Mouse (Mus musculus) MEL (cell line): ENCODE data around the gene Zfp358. TPM values are rescaled to one million over a fixed set of nuclear protein-coding genes. Genes with fewer than 3 reads are reported as not detected.

Experiments
- DNase-seq: peaks from one replicate; pipeline ENCODE4 v3.0.0; 2011; ENCODE audit warnings: low read depth, low spot score
- H3K27ac ChIP-seq: 2 replicates; pipeline ENCODE4 v1.5.1; 2012; ENCODE audit warnings: low read depth, mild to moderate bottlenecking, control low read depth, low read length, moderate library complexity; ENCODE audit not compliant: control insufficient read depth
- H3K27me3 ChIP-seq, 2 experiments: fragments of 150-350 bp in 1 of 2; sonication (generic) in 1 of 2; 2 replicates each; pipeline ENCODE4 v1.6.1; 2012; ENCODE audit warnings: low read length in 2 of 2, mild to moderate bottlenecking in 2 of 2, improper control_type of control experiment in 1 of 2, moderate library complexity in 1 of 2; ENCODE audit not compliant: insufficient read depth in 2 of 2, control insufficient read depth in 1 of 2
- H3K36me3 ChIP-seq, 2 experiments: 2 replicates each; pipeline ENCODE4 v1.6.1; 2012 to 2014; ENCODE audit warnings: low read length in 2 of 2, improper control_type of control experiment in 1 of 2, inconsistent platforms in 1 of 2, mild to moderate bottlenecking in 1 of 2; ENCODE audit not compliant: insufficient read depth in 2 of 2, control insufficient read depth in 1 of 2
- H3K4me1 ChIP-seq, 2 experiments: fragments of 150-350 bp in 1 of 2; sonication (generic) in 1 of 2; 2 replicates each; pipeline ENCODE4 v1.6.1; 2012; ENCODE audit warnings: low read length in 2 of 2, improper control_type of control experiment in 1 of 2, mild to moderate bottlenecking in 1 of 2; ENCODE audit not compliant: insufficient read depth in 2 of 2, control insufficient read depth in 1 of 2
- H3K4me3 ChIP-seq, 2 experiments: fragments of 150-350 bp in 1 of 2; sonication (generic) in 1 of 2; 2 replicates each; pipeline ENCODE4 v1.5.1; 2012; ENCODE audit warnings: low read depth in 2 of 2, low read length in 2 of 2, mild to moderate bottlenecking in 2 of 2, moderate library complexity in 2 of 2, control low read depth in 1 of 2, improper control_type of control experiment in 1 of 2; ENCODE audit not compliant: control insufficient read depth in 1 of 2, insufficient read depth in 1 of 2
- H3K79me2 ChIP-seq: 2 replicates; pipeline ENCODE4 v1.6.1; 2012; ENCODE audit warnings: mild to moderate bottlenecking, low read length, moderate library complexity; ENCODE audit not compliant: control insufficient read depth, poor library complexity, insufficient read depth
- H3K9ac ChIP-seq: 2 replicates; pipeline ENCODE4 v1.6.1; 2012; ENCODE audit warnings: low read depth, mild to moderate bottlenecking, control low read depth, low read length, moderate library complexity; ENCODE audit not compliant: control insufficient read depth, poor library complexity, severe bottlenecking
- H3K9me3 ChIP-seq: fragments of 150-350 bp; sonication (generic); replicated peaks from 2 replicates; pipeline ENCODE4 v1.6.1; 2012; ENCODE audit warnings: mild to moderate bottlenecking, low read length, improper control_type of control experiment, moderate library complexity; ENCODE audit not compliant: insufficient read depth
- BHLHE40 ChIP-seq: IDR thresholded peaks from 2 replicates; pipeline ENCODE4 v1.6.1; 2012; ENCODE audit warnings: low read depth, mild to moderate bottlenecking, inconsistent platforms, low read length, improper control_type of control experiment, borderline replicate concordance
- CTCF ChIP-seq, 3 experiments: IDR thresholded peaks in 2 of 3; conservative IDR thresholded peaks in 1 of 3; 2 replicates each; pipeline ENCODE4 v1.5.1; 2011 to 2012; ENCODE audit warnings: low read length in 3 of 3, low read depth in 2 of 3, mild to moderate bottlenecking in 2 of 3, improper control_type of control experiment in 1 of 3, inconsistent platforms in 1 of 3, mixed read lengths in 1 of 3, moderate library complexity in 1 of 3; ENCODE audit not compliant: control insufficient read depth in 1 of 3, insufficient read depth in 1 of 3, poor library complexity in 1 of 3, severe bottlenecking in 1 of 3
- E2F4 ChIP-seq: IDR thresholded peaks from 2 replicates; pipeline ENCODE4 v1.6.1; 2011; ENCODE audit warnings: low read depth, low read length, improper control_type of control experiment, borderline replicate concordance
- ELF1 ChIP-seq: IDR thresholded peaks from 2 replicates; pipeline ENCODE4 v1.6.1; 2014; ENCODE audit warnings: low read depth, mild to moderate bottlenecking, inconsistent platforms, low read length, improper control_type of control experiment, moderate library complexity
- EP300 ChIP-seq, 2 experiments: IDR thresholded peaks; 2 replicates each; pipeline ENCODE4 v1.6.1; 2011; ENCODE audit warnings: improper control_type of control experiment in 2 of 2, low read length in 2 of 2, low read depth in 1 of 2, mild to moderate bottlenecking in 1 of 2
- GABPA ChIP-seq: IDR thresholded peaks from 2 replicates; pipeline ENCODE4 v1.6.1; 2012; ENCODE audit warnings: low read depth, mild to moderate bottlenecking, inconsistent platforms, low read length, improper control_type of control experiment, moderate library complexity
- GATA1 ChIP-seq: IDR thresholded peaks from 2 replicates; pipeline ENCODE4 v1.6.1; 2011; ENCODE audit warnings: low read depth, low read length, improper control_type of control experiment
- HCFC1 ChIP-seq: IDR thresholded peaks from 2 replicates; pipeline ENCODE4 v1.6.1; 2012; ENCODE audit warnings: low read depth, mild to moderate bottlenecking, inconsistent platforms, low read length, improper control_type of control experiment, moderate library complexity
- JUND ChIP-seq: IDR thresholded peaks from 2 replicates; pipeline ENCODE4 v1.6.1; 2011; ENCODE audit warnings: low read depth, mild to moderate bottlenecking, improper control_type of control experiment, low read length
- KAT2A ChIP-seq: conservative IDR thresholded peaks from 2 replicates; pipeline ENCODE4 v1.6.1; 2012; ENCODE audit warnings: low read depth, low read length, improper control_type of control experiment, inconsistent platforms
- MAZ ChIP-seq: IDR thresholded peaks from 2 replicates; pipeline ENCODE4 v1.6.1; 2012; ENCODE audit warnings: low read depth, mild to moderate bottlenecking, inconsistent platforms, low read length, improper control_type of control experiment
- MYC ChIP-seq: IDR thresholded peaks from 2 replicates; pipeline ENCODE4 v1.6.1; 2011; ENCODE audit warnings: low read depth, mild to moderate bottlenecking, low read length, improper control_type of control experiment, moderate library complexity
- NELFE ChIP-seq: IDR thresholded peaks from 2 replicates; pipeline ENCODE4 v1.6.1; 2011; ENCODE audit warnings: low read depth, low read length, improper control_type of control experiment
- POLR2A ChIP-seq, 2 experiments: IDR thresholded peaks; 2 replicates each; pipeline ENCODE4 v1.6.1; 2011 to 2012; ENCODE audit warnings: low read length in 2 of 2, mild to moderate bottlenecking in 2 of 2, control low read depth in 1 of 2, improper control_type of control experiment in 1 of 2, low read depth in 1 of 2, moderate library complexity in 1 of 2; ENCODE audit not compliant: control insufficient read depth in 1 of 2, insufficient read depth in 1 of 2, poor library complexity in 1 of 2
- POLR2AphosphoS2 ChIP-seq: IDR thresholded peaks from 2 replicates; pipeline ENCODE4 v1.6.1; 2011; ENCODE audit warnings: low read length, improper control_type of control experiment
- POLR2AphosphoS5 ChIP-seq: IDR thresholded peaks from 2 replicates; pipeline ENCODE4 v1.6.1; 2012; ENCODE audit warnings: low read depth, borderline replicate concordance, mild to moderate bottlenecking, inconsistent platforms, low read length, moderate library complexity, mixed read lengths
- RAD21 ChIP-seq: IDR thresholded peaks from 2 replicates; pipeline ENCODE4 v1.6.1; 2011; ENCODE audit warnings: mild to moderate bottlenecking, low read depth, low read length, improper control_type of control experiment
- RCOR1 ChIP-seq: IDR thresholded peaks from 2 replicates; pipeline ENCODE4 v1.6.1; 2012; ENCODE audit warnings: low read depth, mild to moderate bottlenecking, inconsistent platforms, low read length, improper control_type of control experiment
- SIN3A ChIP-seq: IDR thresholded peaks from 2 replicates; pipeline ENCODE4 v1.6.1; 2012; ENCODE audit warnings: low read length, improper control_type of control experiment, inconsistent platforms
- SMC3 ChIP-seq: IDR thresholded peaks from 2 replicates; pipeline ENCODE4 v1.6.1; 2011; ENCODE audit warnings: low read depth, low read length, improper control_type of control experiment
- TBP ChIP-seq: IDR thresholded peaks from 2 replicates; pipeline ENCODE4 v1.8.0; 2011; ENCODE audit warnings: low read depth, low read length, improper control_type of control experiment
- UBTF ChIP-seq: IDR thresholded peaks from 2 replicates; pipeline ENCODE4 v1.6.1; 2012; ENCODE audit warnings: low read depth, mild to moderate bottlenecking, inconsistent platforms, low read length, improper control_type of control experiment, moderate library complexity, borderline replicate concordance; ENCODE audit not compliant: insufficient read depth
- USF1 ChIP-seq: IDR thresholded peaks from 2 replicates; pipeline ENCODE4 v1.6.1; 2014; ENCODE audit warnings: low read depth, mild to moderate bottlenecking, inconsistent platforms, low read length, improper control_type of control experiment, moderate library complexity
- USF2 ChIP-seq, 2 experiments: IDR thresholded peaks; 2 replicates each; pipeline ENCODE4 v1.6.1; 2011 to 2012; ENCODE audit warnings: improper control_type of control experiment in 2 of 2, low read length in 2 of 2, borderline replicate concordance in 1 of 2, inconsistent platforms in 1 of 2, low read depth in 1 of 2, mild to moderate bottlenecking in 1 of 2; ENCODE audit not compliant: insufficient read depth in 1 of 2
- ZC3H11A ChIP-seq: IDR thresholded peaks from 2 replicates; pipeline ENCODE4 v1.6.1; 2012; ENCODE audit warnings: low read depth, mild to moderate bottlenecking, inconsistent platforms, low read length, improper control_type of control experiment
- ZMIZ1 ChIP-seq: IDR thresholded peaks from 2 replicates; pipeline ENCODE4 v1.6.1; 2012; ENCODE audit warnings: low read depth, mild to moderate bottlenecking, inconsistent platforms, low read length, improper control_type of control experiment, moderate library complexity
- polyA plus RNA-seq, 2 experiments: library from polyadenylated mRNA; stranded (reverse) in 1 of 2; unstranded in 1 of 2; fragments of >175 nt in 1 of 2; fragments of >200 nt in 1 of 2; gene quantifications; 2 replicates each; pipeline versions ENCODE4 v1.2.1 to v1.2.4; 2012; ENCODE audit warnings: low replicate concordance in 2 of 2, low read depth in 1 of 2; ENCODE audit not compliant: insufficient read length in 2 of 2, insufficient read depth in 1 of 2, missing spikeins in 1 of 2
- total RNA-seq: library from RNA; depleted of rRNA; stranded (reverse); fragments of 300-350 nt; gene quantifications from 2 replicates; pipeline ENCODE4 v1.2.3, GENCODE M21; 2012; rRNA removed

Zfp358 gene
- total RNA-seq (5.0 and 5.2 TPM in 2 replicates), polyA plus RNA-seq (10 to 100 TPM in 1 of 2 experiments, not detected in 1; 12.0 TPM)

DNA sequence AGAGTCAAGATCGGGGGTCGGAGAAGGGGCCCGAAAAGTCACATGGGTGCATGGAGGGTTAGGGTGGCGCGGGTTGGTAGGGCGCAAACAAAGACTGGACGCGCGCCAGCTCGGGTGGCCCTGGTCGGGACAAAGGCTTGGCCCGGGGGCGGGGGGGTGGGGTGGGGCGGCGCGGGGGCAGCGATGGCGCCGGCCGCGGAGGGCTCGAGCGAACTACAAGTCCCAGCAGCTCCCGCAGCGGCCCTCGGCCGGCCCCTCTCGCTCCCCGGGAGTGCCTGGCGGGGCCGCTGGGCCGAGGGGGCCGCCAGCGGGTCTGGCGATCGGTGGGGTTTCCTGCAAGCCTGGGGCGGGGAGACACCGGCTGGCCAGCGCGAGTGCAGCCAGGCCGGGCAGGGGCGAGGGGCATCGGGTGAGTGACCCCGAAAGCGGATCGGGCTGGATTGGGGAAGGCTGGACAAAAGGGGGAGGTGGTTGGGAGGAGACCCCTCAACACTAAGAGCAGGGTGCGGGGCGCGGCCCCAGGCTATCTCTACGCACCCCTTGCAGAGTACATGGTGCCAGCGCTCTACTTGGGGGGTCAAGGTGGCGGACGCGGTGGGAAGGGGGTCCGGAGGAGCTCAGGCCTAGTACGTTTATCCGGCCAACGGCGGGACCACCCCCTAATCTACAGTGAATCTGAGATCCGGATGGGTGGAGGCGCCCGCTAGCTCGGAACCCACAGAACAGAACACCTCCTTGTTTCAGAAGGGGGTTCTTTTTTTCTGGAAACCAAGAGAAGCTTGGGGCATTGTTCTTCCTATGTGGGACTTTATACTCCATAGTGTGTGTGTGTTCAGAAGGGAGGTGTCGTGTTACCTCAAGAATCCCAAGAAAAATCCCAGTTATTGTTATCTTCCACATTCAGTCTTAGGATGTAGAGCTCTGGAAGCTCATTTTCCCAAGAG is at the start of gene Zfp358:
Zfp358 (plus strand) TSS at position 238 of the 944 bp plus-strand sequence.
- TF ChIP-seq NELFE: peak; percentile 20; the same call in 1 of the 2 replicates
- TF ChIP-seq MAZ: peak; percentile 50; the same call in 1 of the 2 replicates
- TF ChIP-seq RCOR1: no peak
- no peak for TF ChIP-seq MYC
- TF ChIP-seq JUND: no peak
- peak; percentile 46 to 55; a peak in 3 of 4 replicates for TF ChIP-seq POLR2A (IDR thresholded peaks at IDR 0.05; ENCODE audit: control insufficient read depth in 1 of 2, insufficient read depth in 1 of 2, low read depth in 1 of 2, low read length in 2 of 2, poor library complexity in 1 of 2)
- TF ChIP-seq GABPA: no peak
- TF ChIP-seq USF2 (IDR thresholded peaks at IDR 0.05; ENCODE audit: borderline replicate concordance in 1 of 2, insufficient read depth in 1 of 2, low read depth in 1 of 2, low read length in 2 of 2): no peak
- TF ChIP-seq TBP: no peak
- TF ChIP-seq USF1: no peak
- no peak for TF ChIP-seq SMC3
- peak; percentile 85 for TF ChIP-seq HCFC1
- TF ChIP-seq ZC3H11A: no peak
- no peak for TF ChIP-seq RAD21
- TF ChIP-seq BHLHE40: no peak
- no peak for TF ChIP-seq POLR2AphosphoS2
- no peak; the same call in 1 of the 2 replicates for TF ChIP-seq SIN3A
- no peak for TF ChIP-seq E2F4
- no peak; the same call in 1 of the 2 replicates for TF ChIP-seq KAT2A
- TF ChIP-seq POLR2AphosphoS5: no peak
- TF ChIP-seq UBTF: no peak
- no peak for TF ChIP-seq GATA1
- TF ChIP-seq EP300 (IDR thresholded peaks at IDR 0.05; ENCODE audit: low read depth in 1 of 2, low read length in 2 of 2): no peak
- TF ChIP-seq CTCF (IDR thresholded peaks at IDR 0.05 in 2 of 3, conservative IDR thresholded peaks at IDR 0.05 in 1 of 3; ENCODE audit: control insufficient read depth in 1 of 3, insufficient read depth in 1 of 3, low read depth in 2 of 3, low read length in 3 of 3, poor library complexity in 1 of 3, severe bottlenecking in 1 of 3): no peak
- TF ChIP-seq ELF1: no peak
- no peak for TF ChIP-seq ZMIZ1
- Histone ChIP-seq H3K27ac (no peak within 1 kb of the TSS), H3K9me3 (no peaks in the 10 kb centered on the region), H3K4me1 (peaks cover 0 to 11% of the 10 kb centered on the region in 2 experiments; a peak in 2 of 4 replicates), H3K36me3 (peaks cover 0 to 11% of the 10 kb centered on the region in 2 experiments; a peak in 2 of 4 replicates), H3K27me3 (peaks cover 0 to 2% of the 10 kb centered on the region in 2 experiments; a peak in 3 of 4 replicates), H3K4me3 (peak within 1 kb of the TSS; percentile 89 to 100), H3K79me2 (peaks cover 2% of the 10 kb centered on the region; the same call in 1 of the 2 replicates), H3K9ac (peak within 1 kb of the TSS; percentile 80)
- DNase-seq: peak; percentile 58
